Mouse (Mus musculus): ENCODE measurements around the gene Tmem125. TPM values are rescaled to one million over a fixed set of nuclear protein-coding genes. Genes with fewer than 3 reads are reported as not detected.
A peak's percentile ranks its signal among the peaks of the same experiment; 100 is the strongest.

Gene Tmem125
- polyA plus RNA-seq, 1 experiment, result 30.3 TPM

DNA sequence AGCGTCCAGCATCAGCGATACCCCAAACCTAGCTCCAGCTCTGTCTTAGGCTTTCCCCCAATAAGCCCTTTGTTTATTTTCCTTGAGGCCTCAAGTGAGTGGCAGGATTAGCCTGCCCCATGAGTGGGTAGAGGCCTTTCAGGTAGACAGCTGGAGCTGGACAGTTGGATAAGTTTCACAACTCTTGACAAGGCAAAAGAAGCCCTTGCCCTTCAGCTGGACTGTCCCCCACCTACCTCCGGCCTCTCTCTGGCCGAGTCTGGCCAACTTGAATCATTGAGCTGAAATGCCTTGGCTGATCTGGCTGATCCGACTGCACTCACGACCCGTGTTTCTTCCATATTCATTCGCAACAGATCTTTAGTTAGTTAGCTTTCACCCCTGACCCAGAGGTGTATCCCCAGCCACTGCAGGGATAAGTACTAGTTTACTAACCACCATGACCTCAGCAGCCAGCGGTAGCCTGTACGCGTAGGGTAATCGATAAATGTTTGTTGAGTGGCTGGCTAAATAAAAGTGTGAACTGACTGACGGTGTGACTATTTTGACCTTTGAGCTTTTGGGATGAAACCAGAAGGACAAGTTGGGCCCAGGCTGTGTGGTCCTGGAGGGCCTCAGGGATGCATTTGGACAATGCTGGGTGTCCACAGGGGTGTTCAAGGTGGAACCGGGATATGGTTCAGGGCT, 740 bp upstream of the Tmem125 start:
- no peak for TF ChIP-seq CTCF (conservative IDR thresholded peaks at IDR 0.05; ENCODE audit: insufficient read depth, insufficient read length, low read depth, low read length)
- no peak for TF ChIP-seq POLR2A (IDR thresholded peaks at IDR 0.05; ENCODE audit: low read depth, low read length)
- Histone ChIP-seq H3K4me1 (ENCODE audit: control insufficient read depth, insufficient read depth, low read length) (peaks cover 13% of the 10 kb centered on the region; the same call in 1 of the 2 replicates), H3K27ac (ENCODE audit: insufficient read depth, low read depth, low read length) (peak overlapping the region; percentile 93), H3K4me3 (ENCODE audit: insufficient read depth, low read depth, low read length) (peak overlapping the region; percentile 57), H3K27me3 (replicated peaks; ENCODE audit: control insufficient read depth, insufficient read depth, low read length) (no peaks in the 10 kb centered on the region), H3K36me3 (ENCODE audit: control insufficient read depth, insufficient read depth, low read length) (no peaks in the 10 kb centered on the region)
- 47% methylated on average over 14 of the region's 14 CpGs for WGBS
- DNase-seq, result peak; percentile 56

DNA sequence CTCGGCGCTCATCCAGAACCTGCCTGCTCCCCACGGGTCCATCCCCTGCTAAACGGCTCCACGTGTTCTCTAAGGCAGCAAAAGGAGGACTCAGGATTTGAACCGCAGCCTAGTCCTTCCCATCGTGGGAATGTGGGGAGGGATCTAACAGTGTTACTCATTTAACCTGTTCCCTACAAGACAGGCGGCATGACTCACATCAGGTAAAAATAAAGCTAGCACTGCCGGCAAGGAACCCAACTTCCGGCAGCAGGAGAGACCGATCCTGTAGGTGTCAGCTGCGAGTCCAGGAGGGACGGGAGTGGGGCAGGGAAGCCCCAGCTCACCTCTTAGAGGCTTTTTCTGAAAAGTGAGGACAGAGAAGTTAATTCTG, 700 bp downstream of the Tmem125 start:
- H3K4me3 ChIP-seq (ENCODE audit: insufficient read depth, low read depth, low read length), result peak overlapping the region; percentile 57
- DNase-seq, result peak; percentile 86
- H3K27ac ChIP-seq (ENCODE audit: insufficient read depth, low read depth, low read length), result peak overlapping the region; percentile 93
- no peaks in the 10 kb centered on the region for H3K27me3 ChIP-seq (replicated peaks; ENCODE audit: control insufficient read depth, insufficient read depth, low read length)
- TF ChIP-seq CTCF (conservative IDR thresholded peaks at IDR 0.05; ENCODE audit: insufficient read depth, insufficient read length, low read depth, low read length) (no peak), POLR2A (IDR thresholded peaks at IDR 0.05; ENCODE audit: low read depth, low read length) (no peak)
- H3K36me3 ChIP-seq (ENCODE audit: control insufficient read depth, insufficient read depth, low read length), result no peaks in the 10 kb centered on the region
- H3K4me1 ChIP-seq (ENCODE audit: control insufficient read depth, insufficient read depth, low read length), result peaks cover 13% of the 10 kb centered on the region; the same call in 1 of the 2 replicates
- 8% methylated on average over 13 of the region's 13 CpGs for WGBS

DNA sequence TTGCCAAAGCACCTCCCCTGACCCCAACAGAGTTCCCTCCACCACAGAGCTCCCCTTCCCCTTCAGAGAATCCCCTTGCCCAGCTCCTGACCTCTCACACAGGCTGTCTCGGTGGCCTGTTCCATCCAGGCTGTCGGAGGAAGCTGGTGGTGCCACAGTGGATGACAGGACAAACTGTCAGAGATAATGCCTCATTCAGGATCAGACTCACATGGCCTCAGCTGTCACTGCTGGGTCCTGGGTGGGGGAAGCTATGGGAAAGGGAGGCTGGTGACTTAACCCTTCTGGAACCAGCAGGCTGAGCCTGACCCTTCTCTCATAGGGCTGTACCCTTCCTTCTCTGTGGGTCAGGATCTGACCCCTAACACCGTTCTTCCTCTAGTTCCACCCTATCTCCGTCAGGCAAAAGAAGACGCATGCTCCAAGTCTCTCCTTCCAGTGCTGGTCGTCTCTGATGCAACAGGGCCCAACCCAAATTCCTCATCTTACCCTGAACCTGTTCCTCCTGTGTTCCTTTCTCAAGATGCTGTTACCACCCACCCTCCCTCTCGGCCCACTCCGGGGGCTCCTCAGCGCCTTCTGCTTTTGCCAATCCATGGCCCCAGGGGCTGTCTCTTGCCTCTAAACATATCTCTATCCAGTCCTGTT, 1.2 kb downstream of the Tmem125 start:
- peak overlapping the region; percentile 93 for H3K27ac ChIP-seq (ENCODE audit: insufficient read depth, low read depth, low read length)
- no peak for TF ChIP-seq CTCF (conservative IDR thresholded peaks at IDR 0.05; ENCODE audit: insufficient read depth, insufficient read length, low read depth, low read length)
- TF ChIP-seq POLR2A (IDR thresholded peaks at IDR 0.05; ENCODE audit: low read depth, low read length), result no peak
- H3K4me1 ChIP-seq (ENCODE audit: control insufficient read depth, insufficient read depth, low read length), result peaks cover 13% of the 10 kb centered on the region; the same call in 1 of the 2 replicates
- no peaks in the 10 kb centered on the region for H3K36me3 ChIP-seq (ENCODE audit: control insufficient read depth, insufficient read depth, low read length)
- peak overlapping the region; percentile 57; the same call in 1 of the 2 replicates for H3K4me3 ChIP-seq (ENCODE audit: insufficient read depth, low read depth, low read length)
- no peaks in the 10 kb centered on the region for H3K27me3 ChIP-seq (replicated peaks; ENCODE audit: control insufficient read depth, insufficient read depth, low read length)
- DNase-seq, result no peak
- WGBS, result 65% methylated on average over 9 of the region's 9 CpGs

DNA sequence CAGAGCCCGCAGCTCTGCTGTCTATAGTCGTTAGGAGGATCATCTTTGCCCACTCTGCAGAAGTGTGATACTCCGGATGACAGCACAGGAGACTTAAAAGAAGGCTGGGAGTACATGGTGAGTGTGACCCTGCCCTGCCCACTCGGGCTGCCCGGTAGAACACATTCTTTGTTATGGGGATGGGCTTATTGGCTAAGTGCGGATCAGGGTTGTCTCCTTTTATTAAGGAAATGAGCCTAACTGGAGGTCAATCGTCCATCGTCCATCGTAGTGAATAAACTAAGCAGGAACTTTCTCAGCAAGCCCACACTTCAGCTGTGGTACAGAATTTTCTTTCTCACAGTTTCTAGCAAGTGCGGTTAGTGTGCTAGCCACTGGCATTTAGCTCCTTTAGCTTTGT, 3.9 kb downstream of the Tmem125 start:
- peaks cover 27% of the 10 kb centered on the region for H3K4me1 ChIP-seq (ENCODE audit: control insufficient read depth, insufficient read depth, low read length)
- no peak for TF ChIP-seq CTCF (conservative IDR thresholded peaks at IDR 0.05; ENCODE audit: insufficient read depth, insufficient read length, low read depth, low read length)
- no peak for TF ChIP-seq POLR2A (IDR thresholded peaks at IDR 0.05; ENCODE audit: low read depth, low read length)
- H3K4me3 ChIP-seq (ENCODE audit: insufficient read depth, low read depth, low read length), result no peak overlapping the region
- peak overlapping the region; percentile 10; the same call in 1 of the 2 replicates for H3K27ac ChIP-seq (ENCODE audit: insufficient read depth, low read depth, low read length)
- WGBS, result 27% methylated on average over 10 of the region's 10 CpGs
- DNase-seq, result no peak
- H3K36me3 ChIP-seq (ENCODE audit: control insufficient read depth, insufficient read depth, low read length), result no peaks in the 10 kb centered on the region
- no peaks in the 10 kb centered on the region for H3K27me3 ChIP-seq (replicated peaks; ENCODE audit: control insufficient read depth, insufficient read depth, low read length)

DNA sequence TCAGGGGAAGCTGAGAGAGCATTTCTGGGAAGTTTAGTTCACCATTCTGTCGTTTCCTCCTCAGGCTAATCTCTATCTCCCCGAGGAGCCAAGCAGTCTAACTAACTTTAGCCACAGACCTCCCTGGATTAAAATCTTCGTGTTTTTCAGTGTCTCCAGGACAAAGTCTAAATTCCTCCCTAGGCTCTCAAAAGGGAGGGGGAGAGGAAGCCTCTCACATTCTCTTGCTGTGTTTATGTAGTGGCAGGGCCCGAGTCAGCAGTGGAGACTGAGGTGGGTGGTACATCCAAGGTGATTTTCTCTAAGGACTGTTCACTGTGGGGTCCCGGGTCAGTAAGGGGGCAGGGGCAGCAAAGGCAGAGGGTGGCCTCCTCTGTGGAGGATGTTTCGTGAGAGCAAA, 6.0 kb downstream of the Tmem125 start:
- no peak for TF ChIP-seq POLR2A (IDR thresholded peaks at IDR 0.05; ENCODE audit: low read depth, low read length)
- 28% methylated on average over 6 of the region's 6 CpGs for WGBS
- Histone ChIP-seq H3K4me3 (ENCODE audit: insufficient read depth, low read depth, low read length) (peak overlapping the region; percentile 39), H3K27ac (ENCODE audit: insufficient read depth, low read depth, low read length) (peak overlapping the region; percentile 87), H3K4me1 (ENCODE audit: control insufficient read depth, insufficient read depth, low read length) (peaks cover 32% of the 10 kb centered on the region), H3K36me3 (ENCODE audit: control insufficient read depth, insufficient read depth, low read length) (no peaks in the 10 kb centered on the region), H3K27me3 (replicated peaks; ENCODE audit: control insufficient read depth, insufficient read depth, low read length) (no peaks in the 10 kb centered on the region)
- peak; percentile 85 for DNase-seq

DNA sequence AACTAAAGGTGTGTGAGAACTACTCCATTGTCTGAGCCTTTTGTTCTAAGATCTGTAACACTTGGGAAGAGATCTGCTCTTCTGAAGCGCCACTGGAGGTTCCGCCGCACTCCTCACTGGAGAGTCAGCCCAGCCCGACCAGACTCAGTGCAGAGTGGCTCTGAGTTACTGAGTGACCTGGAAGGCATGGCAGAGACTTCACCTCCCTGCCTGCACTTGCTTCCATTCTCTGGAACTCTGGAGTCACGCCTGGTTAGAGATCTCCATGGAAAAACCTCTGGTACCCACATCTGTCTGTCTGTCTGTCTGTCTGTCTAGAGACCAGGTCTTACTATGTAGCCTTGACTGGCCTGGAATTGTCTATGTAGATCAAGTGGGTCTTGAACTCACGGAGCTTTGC, 8.2 kb downstream of the Tmem125 start:
- peak; percentile 81 for DNase-seq
- Histone ChIP-seq H3K4me3 (ENCODE audit: insufficient read depth, low read depth, low read length) (no peak overlapping the region), H3K4me1 (ENCODE audit: control insufficient read depth, insufficient read depth, low read length) (peaks cover 34% of the 10 kb centered on the region), H3K27me3 (replicated peaks; ENCODE audit: control insufficient read depth, insufficient read depth, low read length) (no peaks in the 10 kb centered on the region), H3K36me3 (ENCODE audit: control insufficient read depth, insufficient read depth, low read length) (no peaks in the 10 kb centered on the region), H3K27ac (ENCODE audit: insufficient read depth, low read depth, low read length) (peak overlapping the region; percentile 48; the same call in 1 of the 2 replicates)
- 69% methylated on average over 6 of the region's 6 CpGs for WGBS
- TF ChIP-seq CTCF (conservative IDR thresholded peaks at IDR 0.05; ENCODE audit: insufficient read depth, insufficient read length, low read depth, low read length) (no peak), POLR2A (IDR thresholded peaks at IDR 0.05; ENCODE audit: low read depth, low read length) (no peak)

DNA sequence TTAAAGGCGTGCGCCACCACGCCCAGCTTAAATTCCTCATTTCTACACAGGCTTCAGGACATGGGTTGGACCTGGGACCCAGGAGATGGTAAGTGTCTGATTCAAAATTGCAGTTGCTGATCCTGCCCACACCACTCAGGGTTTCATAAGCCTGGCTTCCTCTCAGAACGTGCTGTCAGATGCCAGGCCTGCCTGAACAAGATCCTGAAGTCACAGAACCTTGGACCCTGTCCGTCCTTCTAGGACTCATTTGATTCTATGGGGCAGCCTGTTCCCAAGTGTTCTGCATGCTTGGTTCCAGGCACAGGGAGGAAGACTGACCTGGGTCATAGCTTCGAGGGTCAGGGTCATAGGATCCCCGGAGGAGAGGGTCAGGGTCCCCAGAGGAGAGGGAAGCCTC, 10.2 kb downstream of the Tmem125 start:
- WGBS, result 48% methylated on average over 7 of the region's 7 CpGs
- no peak for TF ChIP-seq CTCF (conservative IDR thresholded peaks at IDR 0.05; ENCODE audit: insufficient read depth, insufficient read length, low read depth, low read length)
- no peak for TF ChIP-seq POLR2A (IDR thresholded peaks at IDR 0.05; ENCODE audit: low read depth, low read length)
- no peaks in the 10 kb centered on the region for H3K27me3 ChIP-seq (replicated peaks; ENCODE audit: control insufficient read depth, insufficient read depth, low read length)
- no peaks in the 10 kb centered on the region; the same call in 1 of the 2 replicates for H3K36me3 ChIP-seq (ENCODE audit: control insufficient read depth, insufficient read depth, low read length)
- H3K4me1 ChIP-seq (ENCODE audit: control insufficient read depth, insufficient read depth, low read length), result peaks cover 34% of the 10 kb centered on the region
- DNase-seq, result peak; percentile 92
- H3K27ac ChIP-seq (ENCODE audit: insufficient read depth, low read depth, low read length), result peak overlapping the region; percentile 87
- H3K4me3 ChIP-seq (ENCODE audit: insufficient read depth, low read depth, low read length), result no peak overlapping the region

Data from kidney, adult 2 months (tissue).